Mouse (Mus musculus) kidney, embryonic 16.5 days (tissue): ENCODE results near the gene Amh. TPM values are rescaled to one million over a fixed set of nuclear protein-coding genes. Genes with fewer than 3 reads are reported as not detected.

Source experiments
- ATAC-seq: fragments of 200-750 bp; cut with Nextera tagmentation; 2 replicates; pipeline ENCODE4 v1.8.0; 2017; ENCODE audit warnings: moderate TSS enrichment; ENCODE audit not compliant: low FRiP score, low TSS enrichment
- H3K27ac ChIP-seq: fragments of 300-500 bp; sonication (generic); 2 replicates; pipeline ENCODE4 v1.5.1; 2014; ENCODE audit warnings: low read length
- H3K27me3 ChIP-seq: fragments of 300-500 bp; sonication (generic); 2 replicates; pipeline ENCODE4 v1.6.1; 2014; ENCODE audit warnings: low read length, control low read depth, mixed read lengths; ENCODE audit not compliant: insufficient read depth
- H3K36me3 ChIP-seq: fragments of 300-500 bp; sonication (generic); 2 replicates; pipeline ENCODE4 v1.6.1; 2014; ENCODE audit warnings: low read length, control low read depth, mixed read lengths; ENCODE audit not compliant: insufficient read depth
- H3K4me1 ChIP-seq: fragments of 300-500 bp; sonication (generic); 2 replicates; pipeline ENCODE4 v1.6.1; 2014; ENCODE audit warnings: low read length, control low read depth, mixed read lengths; ENCODE audit not compliant: insufficient read depth
- H3K4me2 ChIP-seq: fragments of 300-500 bp; sonication (generic); replicated peaks from 2 replicates; pipeline ENCODE4 v1.6.1; 2014; ENCODE audit warnings: low read depth, low read length
- H3K4me3 ChIP-seq: fragments of 300-500 bp; sonication (generic); 2 replicates; pipeline ENCODE4 v1.5.1; 2014; ENCODE audit warnings: mild to moderate bottlenecking, low read length
- H3K9ac ChIP-seq: fragments of 300-500 bp; sonication (generic); replicated peaks from 2 replicates; pipeline ENCODE4 v1.6.1; 2014; ENCODE audit warnings: low read length
- H3K9me3 ChIP-seq: fragments of 300-500 bp; sonication (generic); 2 replicates; pipeline ENCODE4 v1.6.1; 2016; ENCODE audit warnings: low read length, control low read depth
- WGBS: fragments of 180-500 bp; shearing (Covaris S2); extraction: QIAGEN DNeasy Blood & Tissue Kit; methylation state at CpG from one replicate; pipeline ENCODE4 v1.1.7; 2014; 5-methylcytosine and 5-hydroxymethylcytosine counted together
- polyA plus RNA-seq: library from polyadenylated mRNA; unstranded; fragments of >200 nt; fragmentation: Nextera tagmentation; extraction: Ambion mirVana; gene quantifications from 2 replicates; pipeline ENCODE4 v1.2.1, GENCODE M21; 2015

Amh gene
- polyA plus RNA-seq, 1 experiment from 2014 or later = 0.70 TPM

DNA sequence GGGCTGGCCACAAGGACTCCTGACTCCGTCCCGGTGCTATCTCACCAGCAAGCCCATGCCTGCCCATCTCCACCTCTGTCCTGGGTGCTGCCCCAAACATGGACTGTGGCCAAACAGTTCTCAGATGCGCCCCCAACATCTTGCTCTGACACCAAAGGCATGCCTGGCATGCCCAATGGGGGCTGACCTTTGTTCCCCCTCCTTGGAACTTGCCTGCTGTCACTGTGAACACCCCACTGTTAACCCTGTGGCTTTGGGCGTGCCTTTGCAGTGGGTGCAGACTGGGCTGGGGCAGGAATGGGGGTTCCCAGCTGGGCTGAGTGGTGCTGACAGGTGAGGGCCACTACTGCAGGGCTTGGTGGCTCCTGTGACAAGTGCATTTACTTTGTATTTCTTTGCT is 11.2 kb upstream of the Amh start:
- peaks cover 60% of the 10 kb centered on the region for H3K36me3 ChIP-seq
- WGBS = 86% methylated on average over 4 of the region's 4 CpGs

DNA sequence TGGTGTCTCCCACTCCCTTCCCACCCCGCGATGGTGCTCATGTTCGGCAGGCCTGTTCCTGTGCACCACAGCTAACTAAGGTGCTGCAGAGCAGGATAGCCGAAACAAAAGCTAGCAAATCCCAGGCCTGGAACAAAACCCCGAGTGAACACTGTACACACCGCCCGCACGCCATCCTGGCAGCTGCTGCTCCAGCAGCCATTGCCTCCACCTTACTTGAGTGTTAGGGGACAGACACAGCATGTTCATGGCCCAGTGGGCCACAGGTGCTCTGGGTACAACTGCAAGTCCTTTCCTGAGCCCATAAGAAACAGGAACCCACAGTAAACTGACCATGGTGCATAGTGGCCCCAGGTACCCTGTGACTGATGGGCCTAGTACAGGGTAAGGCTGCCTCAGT is 10.3 kb upstream of the Amh start:
- WGBS = 87% methylated on average over 8 of the region's 8 CpGs

More for the DNA sequence above, 11.2 kb upstream of the Amh start:
- H3K4me2 ChIP-seq = no peak overlapping the region
- H3K9me3 ChIP-seq = no peaks in the 10 kb centered on the region
- no peaks in the 10 kb centered on the region for H3K27me3 ChIP-seq
- H3K4me1 ChIP-seq = peaks cover 18% of the 10 kb centered on the region
- no peak for ATAC-seq
- no peak overlapping the region for H3K27ac ChIP-seq
- no peak overlapping the region for H3K4me3 ChIP-seq
- H3K9ac ChIP-seq = no peak overlapping the region

DNA sequence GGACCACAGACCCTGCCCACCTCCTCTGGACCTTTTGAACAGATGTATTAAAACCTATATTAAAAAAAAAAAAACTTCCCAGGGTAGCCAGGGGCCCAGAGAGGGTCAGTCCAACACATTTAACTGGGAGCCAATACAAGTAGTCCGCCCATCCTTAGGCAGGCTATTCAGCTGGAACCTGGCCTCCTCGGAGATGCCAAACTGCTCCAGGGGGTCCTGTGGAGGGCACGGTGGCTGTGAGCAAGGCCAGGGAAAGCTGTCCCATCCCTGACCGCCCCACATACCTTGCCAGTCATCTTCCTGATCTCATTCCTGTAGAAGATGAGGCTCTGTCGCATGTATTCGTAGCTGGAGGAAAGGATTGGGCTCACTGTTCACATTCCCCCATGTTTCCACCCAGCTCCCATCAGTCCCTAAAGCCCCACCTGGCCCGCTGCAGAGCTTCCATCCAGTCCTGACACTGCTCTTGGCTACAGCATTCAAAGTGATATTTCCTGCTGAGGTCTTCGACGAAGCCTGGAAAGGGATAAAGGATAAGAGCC is 8.7 kb upstream of the Amh start:
- no peak overlapping the region for H3K27ac ChIP-seq
- H3K4me3 ChIP-seq = peak overlapping the region; percentile 96
- H3K4me1 ChIP-seq = peaks cover 29% of the 10 kb centered on the region
- peak overlapping the region; percentile 88 for H3K4me2 ChIP-seq
- no peaks in the 10 kb centered on the region for H3K9me3 ChIP-seq
- peaks cover 48% of the 10 kb centered on the region for H3K36me3 ChIP-seq
- 82% methylated on average over 9 of the region's 9 CpGs for WGBS
- H3K27me3 ChIP-seq = no peaks in the 10 kb centered on the region
- ATAC-seq = no peak
- peak overlapping the region; percentile 99 for H3K9ac ChIP-seq

More for the DNA sequence above, 10.3 kb upstream of the Amh start:
- H3K27ac ChIP-seq = no peak overlapping the region
- ATAC-seq = no peak
- peaks cover 24% of the 10 kb centered on the region for H3K4me1 ChIP-seq
- no peaks in the 10 kb centered on the region for H3K27me3 ChIP-seq
- peaks cover 52% of the 10 kb centered on the region for H3K36me3 ChIP-seq
- no peak overlapping the region for H3K4me3 ChIP-seq
- H3K4me2 ChIP-seq = no peak overlapping the region
- no peaks in the 10 kb centered on the region for H3K9me3 ChIP-seq
- no peak overlapping the region for H3K9ac ChIP-seq

DNA sequence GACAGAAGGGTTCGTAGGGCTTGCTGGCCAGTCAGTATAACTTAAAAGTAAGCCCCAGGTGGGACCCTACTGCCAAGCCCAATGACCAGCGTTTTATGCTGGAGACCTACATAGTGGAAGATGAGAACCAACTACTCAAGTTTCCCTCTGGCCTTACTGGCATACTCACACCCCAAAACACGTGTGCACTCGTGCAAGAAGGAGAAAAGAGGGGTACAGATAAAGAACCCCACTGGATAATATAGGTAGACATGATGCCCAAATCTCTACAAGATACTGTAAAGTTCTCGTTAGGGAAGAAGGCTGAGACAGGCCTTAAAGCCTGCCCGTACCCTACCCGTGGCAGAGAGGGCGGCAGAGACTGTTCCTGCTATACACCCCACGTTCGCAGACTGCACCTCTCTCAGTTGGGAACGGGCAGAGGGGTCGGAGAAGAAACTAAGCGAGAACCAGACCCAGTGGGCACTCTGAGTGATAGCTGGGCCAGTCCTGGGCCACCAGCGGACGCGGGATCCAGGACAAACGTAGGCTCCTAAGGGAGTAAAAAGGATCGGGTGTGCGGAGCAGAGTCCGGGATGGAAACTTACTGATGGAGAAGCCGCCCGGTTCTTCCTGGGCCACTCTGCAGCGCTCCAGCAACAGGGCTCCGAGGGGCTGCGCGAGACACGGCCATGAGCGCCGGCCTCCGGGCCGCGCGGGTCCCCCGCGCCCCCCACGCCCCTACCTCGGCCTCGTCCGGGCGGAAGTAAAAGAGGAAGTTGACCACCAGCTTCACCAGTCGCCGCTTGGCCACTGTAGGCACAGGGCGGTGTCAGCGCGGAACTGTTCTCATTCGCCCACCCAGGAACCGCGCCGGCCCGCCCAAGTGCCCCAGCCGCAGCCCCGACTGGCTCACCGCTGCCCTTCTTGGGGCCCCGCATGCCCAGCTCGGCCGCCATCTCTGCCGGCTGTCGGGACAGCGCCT is 7.6 kb upstream of the Amh start:
- peak overlapping the region; percentile 99 for H3K9ac ChIP-seq
- WGBS = 2% methylated on average over 53 of the region's 59 CpGs
- H3K27me3 ChIP-seq = no peaks in the 10 kb centered on the region
- ATAC-seq = peak; percentile 82
- no peaks in the 10 kb centered on the region for H3K9me3 ChIP-seq
- peak overlapping the region; percentile 88 for H3K4me2 ChIP-seq
- H3K4me1 ChIP-seq = peaks cover 22% of the 10 kb centered on the region
- peak overlapping the region; percentile 96 for H3K4me3 ChIP-seq
- peaks cover 51% of the 10 kb centered on the region for H3K36me3 ChIP-seq
- H3K27ac ChIP-seq = peak overlapping the region; percentile 98

DNA sequence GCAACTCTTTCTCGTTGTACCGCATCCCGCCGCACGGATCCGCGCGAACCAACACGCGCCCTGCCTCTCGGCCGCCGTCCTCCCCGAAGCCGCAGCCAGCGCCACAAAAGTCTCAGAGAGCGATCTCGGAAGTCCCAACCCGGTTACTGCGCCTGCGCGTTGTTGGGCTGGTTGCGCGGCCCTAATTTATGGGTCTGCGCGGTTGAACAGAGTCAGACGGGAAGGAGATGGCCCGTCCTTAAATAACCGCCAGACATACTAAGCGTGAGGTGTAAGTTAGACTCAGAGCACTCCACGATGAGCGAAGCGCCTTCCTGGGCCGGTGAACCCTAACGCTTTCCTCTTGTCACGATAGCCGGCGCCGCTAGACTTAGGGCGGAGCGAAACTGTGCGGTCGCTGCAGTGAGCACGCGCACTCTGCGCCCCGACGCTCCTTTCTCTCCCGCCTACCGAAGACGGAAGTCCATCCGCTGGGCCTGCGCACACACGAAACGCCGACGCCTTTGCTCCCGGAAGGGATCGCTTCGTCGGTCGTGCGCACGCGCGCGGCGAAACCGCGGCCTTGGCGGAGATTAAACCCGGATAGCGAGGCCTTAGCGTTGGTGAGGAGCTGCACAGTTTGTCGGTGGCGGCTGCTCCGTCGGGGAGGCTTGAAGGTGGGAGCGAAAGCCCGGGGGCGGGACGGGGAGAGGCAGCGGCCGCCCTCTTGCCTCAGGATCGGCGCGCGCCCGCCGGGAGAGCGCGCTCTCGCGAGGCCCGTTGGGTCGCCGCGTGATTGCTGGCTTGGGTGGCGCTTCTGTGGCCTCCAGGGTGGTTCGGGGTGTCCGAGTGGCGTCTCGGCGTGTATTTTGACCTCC is 6.7 kb upstream of the Amh start, which contains the start of the genes Sf3a2 and Plekhj1:
Sf3a2 (plus strand) TSS at position 49 of the 857 bp plus-strand sequence.
Plekhj1 (minus strand) TSS at position 477 of the 857 bp plus-strand sequence.
- H3K4me3 ChIP-seq = peak within 1 kb of the TSS; percentile 96
- H3K4me2 ChIP-seq = peak within 1 kb of the TSS; percentile 88
- ATAC-seq = peak; percentile 95
- peaks cover 22% of the 10 kb centered on the region for H3K4me1 ChIP-seq
- WGBS = under 1% methylated on average over 104 of the region's 104 CpGs
- H3K9ac ChIP-seq = peak within 1 kb of the TSS; percentile 99
- H3K27ac ChIP-seq = peak within 1 kb of the TSS; percentile 98
- H3K27me3 ChIP-seq = no peaks in the 10 kb centered on the region
- no peaks in the 10 kb centered on the region for H3K9me3 ChIP-seq
- H3K36me3 ChIP-seq = peaks cover 52% of the 10 kb centered on the region

DNA sequence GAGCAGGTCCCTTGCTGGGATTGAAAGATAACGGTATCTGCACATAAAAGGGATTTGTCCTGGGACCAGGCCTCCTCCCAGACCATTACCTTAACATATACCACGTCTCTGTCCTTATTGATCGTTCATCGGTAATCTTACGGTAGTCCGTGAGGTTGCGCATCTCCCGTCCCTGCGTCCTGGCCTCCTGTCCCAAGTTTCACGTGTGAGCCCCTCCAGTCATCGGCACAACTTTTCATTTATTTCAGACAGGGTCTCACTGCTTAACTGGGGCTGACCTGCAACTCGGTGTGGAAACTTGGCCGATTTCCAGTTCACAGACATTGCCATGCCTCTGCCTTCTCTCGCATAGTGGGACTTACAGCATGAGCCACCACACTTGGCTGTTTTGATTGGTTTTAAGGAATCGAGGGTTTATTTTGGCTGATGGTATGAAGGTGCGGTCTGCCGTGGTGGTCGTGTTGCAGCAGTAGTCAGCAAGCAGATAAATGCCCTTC is 5.9 kb upstream of the Amh start:
- Histone ChIP-seq H3K9ac (peak overlapping the region; percentile 99), H3K4me3 (peak overlapping the region; percentile 96), H3K27me3 (no peaks in the 10 kb centered on the region), H3K4me1 (peaks cover 22% of the 10 kb centered on the region), H3K27ac (peak overlapping the region; percentile 98), H3K4me2 (peak overlapping the region; percentile 88), H3K36me3 (peaks cover 52% of the 10 kb centered on the region), H3K9me3 (no peaks in the 10 kb centered on the region)
- no peak for ATAC-seq
- 2% methylated on average over 18 of the region's 18 CpGs for WGBS

DNA sequence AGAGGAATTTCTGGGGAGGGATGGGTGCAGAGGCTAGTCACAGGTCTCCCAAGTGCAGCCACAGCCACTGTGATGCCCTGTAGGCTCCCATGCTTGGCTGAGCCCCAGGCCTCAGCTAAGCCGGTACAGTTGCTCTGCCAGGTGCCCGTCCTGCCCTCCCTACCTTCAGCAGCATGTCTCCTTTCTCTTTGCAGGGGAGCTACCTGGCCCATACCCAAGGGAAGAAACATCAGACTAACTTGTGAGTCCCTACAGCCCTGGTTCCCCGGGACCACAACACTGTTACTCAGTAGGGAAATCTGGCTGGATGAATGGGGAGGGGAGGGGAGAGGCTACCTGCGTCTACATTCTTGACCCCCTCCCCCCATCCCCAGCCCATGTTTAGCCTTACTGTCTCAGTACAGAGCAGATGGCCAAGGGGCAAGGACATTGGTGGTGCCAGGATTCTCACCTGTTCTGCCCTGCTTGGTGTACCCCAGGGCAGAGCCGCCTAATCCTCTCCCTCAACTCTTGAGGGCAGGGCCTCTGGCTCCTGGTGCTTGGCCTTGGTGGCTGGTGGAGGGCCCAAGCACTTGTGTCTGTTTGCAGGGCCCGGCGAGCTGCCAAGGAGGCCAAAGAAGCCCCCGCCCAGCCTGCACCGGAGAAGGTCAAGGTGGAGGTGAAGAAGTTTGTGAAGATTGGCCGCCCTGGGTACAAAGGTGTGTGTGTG is 2.7 kb upstream of the Amh start:
- Histone ChIP-seq H3K9ac (no peak overlapping the region), H3K27me3 (no peaks in the 10 kb centered on the region), H3K4me3 (no peak overlapping the region), H3K4me1 (peaks cover 30% of the 10 kb centered on the region), H3K9me3 (no peaks in the 10 kb centered on the region), H3K36me3 (peaks cover 49% of the 10 kb centered on the region), H3K27ac (no peak overlapping the region), H3K4me2 (no peak overlapping the region)
- 87% methylated on average over 10 of the region's 10 CpGs for WGBS
- no peak for ATAC-seq

DNA sequence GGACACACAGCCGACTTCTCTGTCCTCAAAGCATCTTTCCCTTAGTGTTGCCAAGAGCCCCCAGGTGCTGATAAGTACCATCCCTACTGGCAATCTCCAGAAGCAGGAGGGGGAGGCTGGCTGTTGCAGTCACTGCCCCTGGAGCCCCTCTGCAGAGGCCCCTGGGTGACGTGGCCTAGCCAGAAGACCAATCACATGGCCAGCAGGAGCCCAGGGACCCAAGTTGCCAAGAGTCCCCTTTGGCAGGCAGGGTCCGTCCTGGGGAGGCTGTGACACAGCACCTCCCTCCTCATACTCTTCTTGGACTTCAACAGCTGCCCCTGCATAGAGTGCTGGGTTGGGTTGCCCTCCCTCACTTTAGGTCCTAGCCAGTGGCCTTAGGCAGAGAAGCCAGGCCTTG is 2.0 kb upstream of the Amh start:
- ATAC-seq = no peak

DNA sequence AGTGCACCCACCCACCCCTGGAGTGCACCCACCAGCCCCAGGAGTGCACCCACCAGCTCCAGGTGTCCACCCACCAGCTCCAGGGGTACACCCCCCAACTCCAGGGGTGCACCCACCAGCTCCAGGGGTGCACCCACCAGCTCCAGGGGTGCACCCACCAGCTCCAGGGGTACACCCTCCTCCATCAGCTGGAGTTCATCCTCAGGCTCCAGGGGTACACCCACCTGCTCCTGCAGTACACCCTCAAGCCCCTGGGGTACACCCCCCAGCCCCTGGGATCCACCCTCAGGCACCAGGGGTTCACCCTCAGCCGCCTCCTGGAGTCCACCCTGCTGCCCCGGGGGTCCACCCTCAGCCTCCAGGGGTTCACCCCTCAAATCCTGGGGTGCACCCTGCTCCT is 703 bp upstream of the Amh start:
- Histone ChIP-seq H3K27ac (no peak overlapping the region), H3K27me3 (peaks cover 4% of the 10 kb centered on the region; the same call in 1 of the 2 replicates), H3K4me1 (peaks cover 48% of the 10 kb centered on the region), H3K36me3 (peaks cover 49% of the 10 kb centered on the region), H3K9me3 (no peaks in the 10 kb centered on the region), H3K9ac (no peak overlapping the region), H3K4me3 (no peak overlapping the region), H3K4me2 (no peak overlapping the region)
- 100% methylated on average over 2 of the region's 2 CpGs for WGBS
- no peak for ATAC-seq

More for the DNA sequence above, 2.0 kb upstream of the Amh start:
- Histone ChIP-seq H3K4me3 (no peak overlapping the region), H3K9me3 (no peaks in the 10 kb centered on the region), H3K27me3 (0 out of 2 replicates have a peak, but pooled peaks cover under 1% of the 10 kb centered on the region), H3K9ac (no peak overlapping the region), H3K27ac (no peak overlapping the region), H3K4me2 (no peak overlapping the region), H3K4me1 (peaks cover 36% of the 10 kb centered on the region), H3K36me3 (peaks cover 49% of the 10 kb centered on the region)
- WGBS = 82% methylated on average over 3 of the region's 3 CpGs
